Mouse (Mus musculus): ENCODE measurements around the gene Gm37240.

- TF ChIP-seq CTCF (IDR thresholded peaks at IDR 0.05; ENCODE audit: borderline replicate concordance, insufficient read depth, low read depth, low read length) = no peak
- TF ChIP-seq POLR2A (IDR thresholded peaks at IDR 0.05; ENCODE audit: borderline replicate concordance, insufficient read depth, low read length) = no peak
Measured at GRCm38 (mm10) chr3:84619725-84620124, 1267.6 kb downstream of the Gm37240 start.
